23 mouse cellular contexts compared by ENCODE assay signal in the genomic region with DNA sequence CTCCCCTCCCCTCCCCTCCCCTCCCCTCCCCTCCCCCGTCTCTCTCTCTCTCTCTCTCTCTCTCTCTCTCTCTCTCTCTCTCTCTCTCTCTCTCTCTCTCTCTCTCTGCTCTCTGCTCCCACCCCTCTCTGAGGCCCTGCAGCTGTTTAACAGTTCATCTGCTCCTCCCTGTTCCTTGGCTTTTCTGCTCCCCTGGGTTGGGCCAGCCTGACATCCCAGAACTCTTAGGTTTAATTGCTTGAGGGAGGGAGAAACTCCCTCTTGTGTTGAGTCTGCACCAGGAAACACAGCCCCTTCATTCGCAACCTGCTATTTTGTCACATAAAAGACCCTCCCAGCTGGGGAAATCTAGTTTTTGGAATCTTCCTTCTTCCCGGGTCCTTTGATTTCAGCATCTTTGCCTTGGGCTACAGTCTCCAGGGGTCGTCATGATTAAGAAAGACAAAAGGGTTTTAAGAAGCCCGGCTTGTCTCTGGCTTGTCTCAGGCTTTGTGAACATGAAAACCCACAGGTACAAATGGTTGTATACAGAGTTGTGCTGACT. TPM values are rescaled to one million over a fixed set of nuclear protein-coding genes. Genes with fewer than 3 reads are reported as not detected.
DNase-seq lines count a peak whose midpoint lies in the region; ATAC-seq and TF ChIP-seq lines count a peak whose summit lies in the region.
"Had no signal": no experiment of that assay in that cellular context is flagged by ENCODE, and none has a peak within 500 bp of the region (broad histone marks: within the 10 kb centered on the region; RNA-seq: fewer than 3 reads in every experiment).

No protein-coding gene starts in this region.

- H3K4me3 ChIP-seq in kidney, embryonic 15.5 days (replicated peaks), result no peak overlapping the region
- peak overlapping the region; percentile 79 for H3K4me3 ChIP-seq in E14TG2a.4 (replicated peaks; ENCODE audit: low read length)
- H3K4me3 ChIP-seq: forebrain, embryonic 12.5 days; heart, embryonic 15.5 days; midbrain, embryonic 12.5 days had no signal

- peak; percentile 34 for DNase-seq in gastrocnemius, postnatal 14 days
- DNase-seq in gastrocnemius, adult 8-10 months (ENCODE audit: low spot score in 2 of 2), result no peak
- DNase-seq in kidney, postnatal 10 days, result peak; percentile 60
- peak; percentile 74 for DNase-seq in R1 (ENCODE audit: low read depth, low spot score)
- DNase-seq in natural killer cell, adult 2 months (ENCODE audit: low spot score in 2 of 2), result no peak
- DNase-seq in frontal cortex, adult 2 months (ENCODE audit: extremely low spot score in 1 of 2, low spot score in 1 of 2), result no peak
- DNase-seq: adrenal gland, postnatal 14 days; cerebellum, adult 11 months; cerebellum, postnatal 14 days; gastrocnemius, postnatal 25 days; lung, embryonic 14.5 days; lung, postnatal 4 days; right cerebral cortex, postnatal 14 days; spleen, adult 18-20 months; thymus, adult 2 months had no signal

- 30% methylated on average over 4 of the region's 5 CpGs for WGBS in kidney, embryonic 15.5 days

- H3K4me2 ChIP-seq in kidney, embryonic 15.5 days, result no peak overlapping the region
- H3K4me2 ChIP-seq: forebrain, embryonic 12.5 days; heart, embryonic 15.5 days; liver, embryonic 11.5 days; lung, embryonic 14.5 days; midbrain, embryonic 12.5 days had no signal

- 0 out of 2 replicates have a peak, but pooled peaks cover 2% of the 10 kb centered on the region for H3K9me3 ChIP-seq in kidney, embryonic 15.5 days (replicated peaks)
- H3K9me3 ChIP-seq in E14TG2a.4 (ENCODE audit: low read length), result peaks cover 26% of the 10 kb centered on the region
- H3K9me3 ChIP-seq: forebrain, embryonic 12.5 days; heart, embryonic 15.5 days; midbrain, embryonic 12.5 days had no signal

- ATAC-seq in kidney, embryonic 15.5 days (replicated peaks; ENCODE audit: low FRiP score), result no peak
- ATAC-seq: inflammation-experienced regulatory T-cells, adult 6 months had no signal

- H3K36me3 ChIP-seq in kidney, embryonic 15.5 days, result no peaks in the 10 kb centered on the region
- peaks cover 15% of the 10 kb centered on the region for H3K36me3 ChIP-seq in E14TG2a.4 (ENCODE audit: insufficient read depth, low read length)
- H3K36me3 ChIP-seq: forebrain, embryonic 12.5 days; heart, embryonic 15.5 days; midbrain, embryonic 12.5 days had no signal

- no peak overlapping the region for H3K27ac ChIP-seq in kidney, embryonic 15.5 days
- H3K27ac ChIP-seq: forebrain, embryonic 12.5 days; heart, embryonic 15.5 days; midbrain, embryonic 12.5 days had no signal

- intact Hi-C loops in gastrocnemius, postnatal 14 days (cut with DNase I; ENCODE audit: low total_unique reads), result no loop called here

- no peaks in the 10 kb centered on the region for H3K27me3 ChIP-seq in kidney, embryonic 15.5 days
- no peaks in the 10 kb centered on the region for H3K27me3 ChIP-seq in E14TG2a.4 (ENCODE audit: insufficient read depth, low read length)
- H3K27me3 ChIP-seq: CH12.LX; forebrain, embryonic 12.5 days; heart, embryonic 15.5 days; midbrain, embryonic 12.5 days had no signal

- 0 out of 2 replicates have a peak, but pooled peaks cover 4% of the 10 kb centered on the region for H3K4me1 ChIP-seq in kidney, embryonic 15.5 days
- peaks cover 69% of the 10 kb centered on the region for H3K4me1 ChIP-seq in E14TG2a.4 (replicated peaks; ENCODE audit: low read depth, low read length)
- H3K4me1 ChIP-seq: heart, embryonic 15.5 days had no signal

- no peak overlapping the region; the same call in 1 of the 2 replicates for H3K9ac ChIP-seq in kidney, embryonic 15.5 days
- H3K9ac ChIP-seq: forebrain, embryonic 12.5 days; heart, embryonic 15.5 days; lung, embryonic 14.5 days; midbrain, embryonic 12.5 days had no signal

- no peak for TF ChIP-seq CTCF in E14TG2a.4 (conservative IDR thresholded peaks at IDR 0.05; ENCODE audit: low read length)

RNA-seq across cellular contexts. Expression of a gene that starts 9.2 kb away (rescaled TPM):
- 1 to 10 TPM; 2.8 to 4.3 TPM for total RNA-seq in gastrocnemius, postnatal 14 days (2021)
- 1 to 10 TPM in 3 of 4 experiments, under 1 TPM in 1; 0.89 to 1.8 (median 1.2) TPM for total RNA-seq in gastrocnemius, adult 8-10 months (2022)
- polyA plus RNA-seq in kidney, embryonic 15.5 days (2015; fragmentation: Nextera tagmentation; extraction: Ambion mirVana), result 110 and 128 TPM in 2 replicates
- 15.4 and 15.6 TPM in 2 replicates for polyA plus RNA-seq in frontal cortex, adult 2 months (2012; rRNA removed)

RNA-seq across cellular contexts. Expression of a gene that starts 15.7 kb away (rescaled TPM):
- total RNA-seq in gastrocnemius, postnatal 14 days (2021), result under 1 TPM; 0.04 to 0.08 TPM
- total RNA-seq in gastrocnemius, adult 8-10 months (2022), result under 1 TPM; 0.05 to 0.17 (median 0.09) TPM
- 0.67 and 0.73 TPM in 2 replicates for polyA plus RNA-seq in kidney, embryonic 15.5 days (2015; fragmentation: Nextera tagmentation; extraction: Ambion mirVana)
- 9.1 and 9.4 TPM in 2 replicates for polyA plus RNA-seq in frontal cortex, adult 2 months (2012; rRNA removed)

RNA-seq across cellular contexts. Expression of a gene that starts 41.0 kb away (rescaled TPM):
- total RNA-seq in gastrocnemius, postnatal 14 days (2021), result 10 to 100 TPM; 70.6 to 76.4 TPM
- total RNA-seq in gastrocnemius, adult 8-10 months (2022), result 100 to 1,000 TPM in 3 of 4 experiments, 10 to 100 TPM in 1; 94.3 to 146 (median 115) TPM
- polyA plus RNA-seq in kidney, embryonic 15.5 days (2015; fragmentation: Nextera tagmentation; extraction: Ambion mirVana), result 67.7 and 69.5 TPM in 2 replicates
- polyA plus RNA-seq in frontal cortex, adult 2 months (2012; rRNA removed), result 328 and 398 TPM in 2 replicates

Comparison
In these comparisons a context has a peak if more than half of its experiments do, and no peak if none do; other contexts are left out.
1. DNase-seq: peak in gastrocnemius, postnatal 14 days (single experiment), kidney, postnatal 10 days (single experiment) and R1 (single experiment); none in gastrocnemius, adult 8-10 months (0 of 2), natural killer cell, adult 2 months (0 of 2) and frontal cortex, adult 2 months (0 of 2).